Comparison of ENCODE assay signal across 10 mouse cellular contexts in the genomic region with DNA sequence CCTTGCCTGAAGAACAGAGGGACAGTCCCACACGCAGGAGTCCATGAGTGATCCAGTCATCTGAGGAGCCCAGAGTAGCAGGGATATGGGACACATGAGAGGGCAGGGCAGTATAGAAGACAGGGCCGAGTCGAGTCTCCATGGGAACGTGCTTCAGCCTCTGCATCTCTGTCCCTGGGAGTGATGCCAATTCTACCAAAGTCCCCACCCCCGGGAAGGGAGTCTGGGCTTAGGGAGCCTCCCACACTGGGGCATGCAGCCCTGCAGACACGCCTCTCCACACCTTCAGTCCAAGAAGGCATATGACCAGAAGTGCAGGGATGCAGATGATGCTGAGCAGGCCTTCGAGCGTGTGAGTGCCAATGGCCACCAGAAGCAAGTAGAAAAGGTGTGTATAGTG. TPM values are rescaled to one million over a fixed set of nuclear protein-coding genes. Genes with fewer than 3 reads are reported as not detected.
DNase-seq lines count a peak whose midpoint lies in the region; ATAC-seq lines count a peak whose summit lies in the region.
"Had no signal": no experiment of that assay in that cellular context is flagged by ENCODE, and none has a peak within 500 bp of the region (broad histone marks: within the 10 kb centered on the region; RNA-seq: fewer than 3 reads in every experiment).

No protein-coding gene starts in this region.

- H3K4me1 ChIP-seq in heart, embryonic 11.5 days (ENCODE audit: control insufficient read depth, insufficient read depth, low read length) = peaks cover 21% of the 10 kb centered on the region
- H3K4me1 ChIP-seq in midbrain, embryonic 14.5 days (ENCODE audit: control insufficient read depth, insufficient read depth, low read length) = peaks cover 7% of the 10 kb centered on the region; the same call in 1 of the 2 replicates
- no peaks in the 10 kb centered on the region for H3K4me1 ChIP-seq in midbrain, embryonic 11.5 days (ENCODE audit: control insufficient read depth, insufficient read depth, low read length)
- H3K4me1 ChIP-seq: liver, embryonic 15.5 days had no signal

- H3K36me3 ChIP-seq in heart, embryonic 11.5 days (ENCODE audit: control insufficient read depth, insufficient read depth, low read length) = 0 out of 2 replicates have a peak, but pooled peaks cover 2% of the 10 kb centered on the region
- H3K36me3 ChIP-seq in midbrain, embryonic 14.5 days (ENCODE audit: control insufficient read depth, insufficient read depth, low read length) = peaks cover 3% of the 10 kb centered on the region
- no peaks in the 10 kb centered on the region; the same call in 1 of the 2 replicates for H3K36me3 ChIP-seq in midbrain, embryonic 11.5 days (ENCODE audit: control insufficient read depth, insufficient read depth, low read length)
- H3K36me3 ChIP-seq: liver, embryonic 15.5 days had no signal

- H3K4me3 ChIP-seq in heart, embryonic 11.5 days (ENCODE audit: low read depth, low read length) = no peak overlapping the region
- H3K4me3 ChIP-seq in midbrain, embryonic 14.5 days (replicated peaks; ENCODE audit: low read depth, low read length) = no peak overlapping the region
- H3K4me3 ChIP-seq in midbrain, embryonic 11.5 days (ENCODE audit: low read depth, low read length) = no peak overlapping the region
- H3K4me3 ChIP-seq: embryonic facial prominence, embryonic 13.5 days; liver, embryonic 15.5 days had no signal

- no peak for ATAC-seq in heart, embryonic 11.5 days (replicated peaks; ENCODE audit: insufficient number of reproducible peaks, low FRiP score, low TSS enrichment)
- 0 out of 2 replicates have a peak, but pooled peaks have one; percentile 24 for ATAC-seq in midbrain, embryonic 14.5 days (ENCODE audit: low FRiP score, low TSS enrichment)
- no peak for ATAC-seq in midbrain, embryonic 11.5 days (ENCODE audit: low FRiP score)

- H3K27ac ChIP-seq in heart, embryonic 11.5 days (ENCODE audit: low read depth, low read length) = no peak overlapping the region
- H3K27ac ChIP-seq in midbrain, embryonic 14.5 days (replicated peaks; ENCODE audit: low read depth, low read length) = no peak overlapping the region
- H3K27ac ChIP-seq in midbrain, embryonic 11.5 days (ENCODE audit: low read depth, low read length) = no peak overlapping the region
- H3K27ac ChIP-seq: embryonic facial prominence, embryonic 13.5 days; liver, embryonic 15.5 days had no signal

- DNase-seq in adrenal gland, adult 2 months = peak; percentile 34
- no peak for DNase-seq in adrenal gland, adult 8-10 months
- peak; percentile 51 for DNase-seq in heart, postnatal 4 days
- peak; percentile 49 for DNase-seq in midbrain, embryonic 14.5 days
- DNase-seq in midbrain, embryonic 11.5 days (ENCODE audit: low spot score, missing footprints) = no peak
- peak; percentile 46 for DNase-seq in ovary, postnatal 36 days (ENCODE audit: low spot score)
- no peak for DNase-seq in spleen, postnatal 4 days (ENCODE audit: low spot score in 2 of 2)

- no peak overlapping the region for H3K9ac ChIP-seq in heart, embryonic 11.5 days (ENCODE audit: low read depth, low read length)
- no peak overlapping the region for H3K9ac ChIP-seq in midbrain, embryonic 14.5 days (replicated peaks; ENCODE audit: low read length)
- H3K9ac ChIP-seq in midbrain, embryonic 11.5 days (ENCODE audit: low read length) = no peak overlapping the region
- H3K9ac ChIP-seq: embryonic facial prominence, embryonic 13.5 days; liver, embryonic 15.5 days had no signal

- H3K4me2 ChIP-seq in heart, embryonic 11.5 days = no peak overlapping the region
- H3K4me2 ChIP-seq in midbrain, embryonic 14.5 days (ENCODE audit: low read length) = no peak overlapping the region
- no peak overlapping the region for H3K4me2 ChIP-seq in midbrain, embryonic 11.5 days
- H3K4me2 ChIP-seq: embryonic facial prominence, embryonic 13.5 days; liver, embryonic 15.5 days had no signal

- 0 out of 2 replicates have a peak, but pooled peaks cover 5% of the 10 kb centered on the region for H3K27me3 ChIP-seq in heart, embryonic 11.5 days (ENCODE audit: control insufficient read depth, insufficient read depth, low read length)
- no peaks in the 10 kb centered on the region for H3K27me3 ChIP-seq in midbrain, embryonic 14.5 days (ENCODE audit: control insufficient read depth, insufficient read depth, low read length)
- H3K27me3 ChIP-seq in midbrain, embryonic 11.5 days (ENCODE audit: control insufficient read depth, insufficient read depth, low read length) = no peaks in the 10 kb centered on the region
- H3K27me3 ChIP-seq: embryonic facial prominence, embryonic 13.5 days; liver, embryonic 15.5 days had no signal

- H3K9me3 ChIP-seq in heart, embryonic 11.5 days (replicated peaks; ENCODE audit: control insufficient read depth, low read length) = no peaks in the 10 kb centered on the region
- H3K9me3 ChIP-seq in midbrain, embryonic 14.5 days (ENCODE audit: control insufficient read depth, low read length) = no peaks in the 10 kb centered on the region
- H3K9me3 ChIP-seq in midbrain, embryonic 11.5 days (ENCODE audit: control insufficient read depth, low read length) = no peaks in the 10 kb centered on the region
- H3K9me3 ChIP-seq: embryonic facial prominence, embryonic 13.5 days; liver, embryonic 15.5 days had no signal

- WGBS in heart, embryonic 11.5 days (ENCODE audit: insufficient replicate concordance) = 68% methylated on average over 8 of the region's 8 CpGs
- 69% methylated on average over 8 of the region's 8 CpGs for WGBS in midbrain, embryonic 14.5 days
- 71% methylated on average over 8 of the region's 8 CpGs for whole genome bisulfite sequencing in midbrain, embryonic 11.5 days

RNA-seq across cellular contexts. Expression of a gene that starts 33.2 kb away (rescaled TPM):
- 1 to 10 TPM; 1.2 to 2.1 TPM for total RNA-seq in adrenal gland, adult 2 months (2021)
- polyA plus RNA-seq in adrenal gland, adult 2 months (2012; rRNA removed) = 2.0 and 3.1 TPM in 2 replicates
- 1 to 10 TPM; 1.0 to 2.5 (median 2.0) TPM for total RNA-seq in adrenal gland, adult 8-10 months (2022)
- total RNA-seq in heart, postnatal 4 days (2021) = 1 to 10 TPM; 1.4 to 1.5 TPM
- 0.27 and 0.39 TPM in 2 replicates for polyA plus RNA-seq in heart, embryonic 11.5 days (2014; fragmentation: Nextera tagmentation; extraction: Ambion mirVana)
- 0.24 and 1.0 TPM in 2 replicates for polyA plus RNA-seq in midbrain, embryonic 14.5 days (2014; fragmentation: Nextera tagmentation; extraction: Ambion mirVana)
- 0.33 TPM in 1 of 2 replicates, not detected in the other for polyA plus RNA-seq in midbrain, embryonic 11.5 days (2014; fragmentation: Nextera tagmentation; extraction: Ambion mirVana)

RNA-seq across cellular contexts. Expression of a gene that starts 42.3 kb away (rescaled TPM):
- total RNA-seq in adrenal gland, adult 2 months (2021) = 100 to 1,000 TPM in 1 of 2 experiments, 10 to 100 TPM in 1; 80.4 to 133 TPM
- 158 and 160 TPM in 2 replicates for polyA plus RNA-seq in adrenal gland, adult 2 months (2012; rRNA removed)
- total RNA-seq in adrenal gland, adult 8-10 months (2022) = 100 to 1,000 TPM; 114 to 151 (median 125) TPM
- 100 to 1,000 TPM; 233 to 244 TPM for total RNA-seq in heart, postnatal 4 days (2021)
- 381 and 423 TPM in 2 replicates for polyA plus RNA-seq in heart, embryonic 11.5 days (2014; fragmentation: Nextera tagmentation; extraction: Ambion mirVana)
- 555 and 629 TPM in 2 replicates for polyA plus RNA-seq in midbrain, embryonic 14.5 days (2014; fragmentation: Nextera tagmentation; extraction: Ambion mirVana)
- polyA plus RNA-seq in midbrain, embryonic 11.5 days (2014; fragmentation: Nextera tagmentation; extraction: Ambion mirVana) = 560 and 573 TPM in 2 replicates

Comparison
In these comparisons a context has a peak if more than half of its experiments do, and no peak if none do; other contexts are left out.
1. DNase-seq: peak in adrenal gland, adult 2 months (single experiment), heart, postnatal 4 days (single experiment), midbrain, embryonic 14.5 days (single experiment) and ovary, postnatal 36 days (single experiment); none in adrenal gland, adult 8-10 months (single experiment), midbrain, embryonic 11.5 days (single experiment) and spleen, postnatal 4 days (0 of 2).